Mouse (Mus musculus) liver, embryonic 14.5 days (tissue): ENCODE measurements around the gene Flcn.

ENCODE experiments used
- CTCF ChIP-seq: IDR thresholded peaks from 2 replicates; pipeline ENCODE4 v1.5.1; 2016; ENCODE audit warnings: antibody characterized with exemption, low read depth, control low read depth
- EP300 ChIP-seq: IDR thresholded peaks from 2 replicates; pipeline ENCODE4 v1.6.1; 2016; ENCODE audit warnings: antibody characterized with exemption, low read depth

- TF ChIP-seq CTCF (no peak), EP300 (no peak)
Measured at GRCm38 (mm10) chr11:59815482-59816065, 5.8 kb upstream of the Flcn start.
